Mouse (Mus musculus) adrenal gland, postnatal 4 days (tissue): Measurements from ENCODE around the gene Ppp1r8. TPM values are rescaled to one million over a fixed set of nuclear protein-coding genes. Genes with fewer than 3 reads are reported as not detected.

Experiments used
- DNase-seq, 2 experiments: peaks; one replicate each; pipeline ENCODE4 v3.0.0; 2021 to 2022; ENCODE audit warnings: low spot score in 2 of 2, mixed read lengths in 2 of 2
- total RNA-seq, 2 experiments: library from RNA; stranded (reverse); gene quantifications; 2 replicates each; pipeline ENCODE4 v1.2.3; 2021

Gene Ppp1r8
- total RNA-seq, 2 experiments from 2014 or later: 56.5 to 56.7 TPM

DNA sequence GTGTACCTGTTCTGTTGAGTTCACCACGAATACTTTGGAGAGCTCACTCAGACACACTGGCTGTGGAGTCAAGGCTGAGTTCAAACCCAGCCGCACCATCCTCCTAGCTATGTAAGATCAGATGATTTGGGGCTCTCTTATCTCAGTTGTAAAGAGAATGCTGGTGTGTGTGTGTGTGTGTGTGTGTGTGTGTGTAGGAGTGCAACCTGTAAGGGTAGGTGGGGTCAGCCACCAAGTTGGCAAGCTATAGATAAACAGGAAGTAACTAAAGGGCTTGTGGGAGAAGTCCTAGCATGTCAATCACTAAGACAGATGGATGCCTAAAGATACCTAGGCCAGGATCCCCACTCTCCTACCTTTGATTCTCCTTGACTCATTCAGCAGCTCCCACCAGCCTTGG lies 59.2 kb downstream of the Ppp1r8 start:
- DNase-seq: no peak

DNA sequence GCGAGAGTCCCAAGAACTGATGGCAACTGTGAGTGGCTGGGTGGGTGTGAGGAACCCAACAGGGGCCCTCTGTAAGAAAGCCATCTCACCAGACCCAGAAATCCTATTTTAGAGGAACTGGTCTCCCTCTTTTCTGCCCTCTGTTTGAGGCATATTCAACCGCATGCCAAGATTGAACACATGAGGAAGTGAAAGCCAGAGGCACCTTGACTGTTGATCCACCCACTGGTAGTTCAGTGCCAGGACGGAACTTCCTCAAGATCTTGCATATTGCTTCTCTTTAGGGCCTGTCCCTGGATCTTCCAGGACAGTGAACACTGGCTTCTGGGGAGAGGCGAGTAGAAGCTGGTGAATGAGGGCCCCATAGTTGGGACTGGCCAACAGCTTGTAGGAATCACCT lies 62.7 kb downstream of the Ppp1r8 start:
- no peak for DNase-seq

DNA sequence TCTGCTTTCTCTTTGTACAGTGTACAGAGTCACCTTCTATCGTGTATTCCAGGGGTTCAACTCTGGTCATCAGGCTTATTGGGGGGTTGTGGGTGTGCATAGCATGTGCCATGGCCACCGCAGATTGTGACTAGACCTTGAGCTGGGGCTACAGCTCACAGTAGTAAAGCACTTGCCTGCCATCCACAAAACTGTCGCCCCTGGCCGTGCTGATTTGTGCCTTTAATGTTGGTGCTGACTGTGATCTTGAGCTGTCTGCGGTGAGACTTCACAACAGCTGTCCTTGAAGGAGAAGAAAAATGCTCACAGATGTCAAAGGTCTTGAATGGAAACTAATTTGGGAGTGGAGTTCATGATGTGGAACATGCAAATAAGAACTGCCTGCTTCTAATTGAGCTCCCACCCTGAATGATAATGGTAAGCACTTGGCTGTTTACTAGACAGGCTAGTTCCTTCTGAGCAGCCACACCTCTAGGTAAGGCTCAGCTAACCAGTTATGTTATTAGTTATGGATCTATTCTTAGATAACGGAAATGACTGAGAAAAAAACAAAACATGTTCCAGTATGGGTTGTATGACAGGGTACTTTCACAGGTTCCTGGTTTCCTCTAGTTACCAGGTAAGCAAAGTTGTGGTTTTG lies 64.3 kb downstream of the Ppp1r8 start:
- DNase-seq: no peak

Other genes with a start within 250 kb of the Ppp1r8 start
- 10 to 100 TPM; 24.3 to 27.3 TPM for gene Eya3, start 204.2 kb downstream of the Ppp1r8 start, total RNA-seq
- gene Xkr8, start 110.6 kb downstream of the Ppp1r8 start, total RNA-seq: 1 to 10 TPM; 5.4 to 7.3 TPM
- gene Smpdl3b, start 85.9 kb downstream of the Ppp1r8 start, total RNA-seq: 1 to 10 TPM; 2.2 to 3.0 TPM
- 10 to 100 TPM; 31.9 to 38.5 TPM for gene Rpa2, start 74.8 kb downstream of the Ppp1r8 start, total RNA-seq
- 1 to 10 TPM; 2.6 to 2.8 TPM for gene Themis2, start 46.8 kb downstream of the Ppp1r8 start, total RNA-seq
- gene Stx12, start 41.3 kb upstream of the Ppp1r8 start, total RNA-seq: 10 to 100 TPM; 54.8 to 58.3 TPM
- gene Fam76a, start 79.4 kb upstream of the Ppp1r8 start, total RNA-seq: 10 to 100 TPM; 37.0 to 37.1 TPM
- 1 to 10 TPM; 1.2 to 1.5 TPM for gene Fgr, start 130.9 kb upstream of the Ppp1r8 start, total RNA-seq
- gene Ahdc1, start 168.1 kb upstream of the Ppp1r8 start, total RNA-seq: 10 to 100 TPM; 92.5 to 98.7 TPM